Mouse (Mus musculus) spleen, postnatal 10 days (tissue): ENCODE data around the gene 1700012B09Rik.

Experiments
- DNase-seq, 2 experiments: peaks; one replicate each; pipeline ENCODE4 v3.0.0; 2021 to 2022; ENCODE audit warnings: low spot score in 2 of 2

1700012B09Rik gene

GRCm38 (mm10) chr9:14730941-14731541 lies 39.8 kb downstream of the 1700012B09Rik start:
- DNase-seq: no peak

- no peak for DNase-seq
Observed at GRCm38 (mm10) chr9:14728365-14728764, 42.5 kb downstream of the 1700012B09Rik start.

GRCm38 (mm10) chr9:14726629-14727028 lies 44.2 kb downstream of the 1700012B09Rik start:
- DNase-seq: no peak

- no peak for DNase-seq
Observed at GRCm38 (mm10) chr9:14726005-14726404, 44.8 kb downstream of the 1700012B09Rik start.

GRCm38 (mm10) chr9:14724755-14725420 lies 45.9 kb downstream of the 1700012B09Rik start:
- no peak for DNase-seq

GRCm38 (mm10) chr9:14721610-14722009 lies 49.2 kb downstream of the 1700012B09Rik start:
- DNase-seq: no peak

GRCm38 (mm10) chr9:14720384-14720783 lies 50.4 kb downstream of the 1700012B09Rik start:
- DNase-seq: no peak

GRCm38 (mm10) chr9:14718332-14718691 lies 52.5 kb downstream of the 1700012B09Rik start:
- DNase-seq: no peak

- DNase-seq: no peak
Observed at GRCm38 (mm10) chr9:14717689-14718331, 53.0 kb downstream of the 1700012B09Rik start.

- no peak for DNase-seq
Observed at GRCm38 (mm10) chr9:14715258-14715657, 55.6 kb downstream of the 1700012B09Rik start.

- DNase-seq: no peak
Observed at GRCm38 (mm10) chr9:14710910-14711309, 59.9 kb downstream of the 1700012B09Rik start.
